In genomic region chr9:124126373-124126772, GRCm38 (mm10) we compare ENCODE assay signal across 9 mouse cellular contexts. TPM values are rescaled to one million over a fixed set of nuclear protein-coding genes. Genes with fewer than 3 reads are reported as not detected.
DNase-seq lines count a peak whose midpoint lies in the region; ATAC-seq lines count a peak whose summit lies in the region.
"Had no signal": no experiment of that assay in that cellular context is flagged by ENCODE, and none has a peak within 500 bp of the region (broad histone marks: within the 10 kb centered on the region; RNA-seq: fewer than 3 reads in every experiment).

No protein-coding gene starts in this region.

- no peak overlapping the region for H3K9ac ChIP-seq in liver, embryonic 12.5 days
- H3K9ac ChIP-seq in stomach, embryonic 15.5 days = no peak overlapping the region
- H3K9ac ChIP-seq: embryonic facial prominence, embryonic 12.5 days had no signal

- no peak for ATAC-seq in liver, embryonic 12.5 days
- no peak for ATAC-seq in stomach, embryonic 15.5 days (ENCODE audit: insufficient read depth, low FRiP score, low read depth)

- peaks cover 25% of the 10 kb centered on the region for H3K4me1 ChIP-seq in liver, embryonic 12.5 days
- no peaks in the 10 kb centered on the region for H3K4me1 ChIP-seq in stomach, embryonic 15.5 days
- H3K4me1 ChIP-seq: embryonic facial prominence, embryonic 12.5 days had no signal

- DNase-seq in kidney, postnatal 4 days = peak; percentile 3 to 5
- no peak for DNase-seq in kidney, adult 18-20 months
- peak; percentile 22 for DNase-seq in fibroblast of lung, adult 2 months (ENCODE audit: low read depth)
- DNase-seq in left cerebral cortex, adult 18-20 months (ENCODE audit: low spot score in 2 of 2) = no peak
- DNase-seq in urinary bladder, postnatal 25 days (ENCODE audit: low spot score) = no peak
- no peak for DNase-seq in right cerebral cortex, postnatal 25 days

- WGBS in liver, embryonic 12.5 days (ENCODE audit: insufficient replicate concordance) = 40% methylated on average over 5 of the region's 5 CpGs
- 29% methylated on average over 5 of the region's 5 CpGs for WGBS in stomach, embryonic 15.5 days

- no peak overlapping the region for H3K4me3 ChIP-seq in liver, embryonic 12.5 days
- no peak overlapping the region for H3K4me3 ChIP-seq in stomach, embryonic 15.5 days (replicated peaks)
- H3K4me3 ChIP-seq: embryonic facial prominence, embryonic 12.5 days had no signal

- H3K27me3 ChIP-seq in liver, embryonic 12.5 days (replicated peaks) = no peaks in the 10 kb centered on the region
- H3K27me3 ChIP-seq in stomach, embryonic 15.5 days (replicated peaks) = no peaks in the 10 kb centered on the region
- H3K27me3 ChIP-seq: embryonic facial prominence, embryonic 12.5 days had no signal

- H3K9me3 ChIP-seq in liver, embryonic 12.5 days (replicated peaks) = no peaks in the 10 kb centered on the region
- H3K9me3 ChIP-seq in stomach, embryonic 15.5 days = no peaks in the 10 kb centered on the region
- H3K9me3 ChIP-seq: embryonic facial prominence, embryonic 12.5 days had no signal

- H3K27ac ChIP-seq in liver, embryonic 12.5 days = peak overlapping the region; percentile 36; the same call in 1 of the 2 replicates
- peak overlapping the region; percentile 55 for H3K27ac ChIP-seq in stomach, embryonic 15.5 days
- H3K27ac ChIP-seq: embryonic facial prominence, embryonic 12.5 days had no signal

- H3K36me3 ChIP-seq in liver, embryonic 12.5 days = no peaks in the 10 kb centered on the region
- no peaks in the 10 kb centered on the region for H3K36me3 ChIP-seq in stomach, embryonic 15.5 days
- H3K36me3 ChIP-seq: embryonic facial prominence, embryonic 12.5 days had no signal

- no peak overlapping the region for H3K4me2 ChIP-seq in liver, embryonic 12.5 days
- no peak overlapping the region for H3K4me2 ChIP-seq in stomach, embryonic 15.5 days
- H3K4me2 ChIP-seq: embryonic facial prominence, embryonic 12.5 days had no signal

RNA-seq across cellular contexts. Expression of gene Ccr5, which starts 5.0 kb away (rescaled TPM):
- 1.6 TPM in 2 replicates for polyA plus RNA-seq in liver, embryonic 12.5 days (2016; fragmentation: Nextera tagmentation; extraction: Ambion mirVana)
- 1.9 and 2.6 TPM in 2 replicates for polyA plus RNA-seq in stomach, embryonic 15.5 days (2015; fragmentation: Nextera tagmentation; extraction: Ambion mirVana)
- 1 to 10 TPM; 4.3 to 7.2 TPM for total RNA-seq in left cerebral cortex, adult 18-20 months (2021)

RNA-seq across cellular contexts. Expression of gene Ccr2, which starts 24.6 kb away (rescaled TPM):
- polyA plus RNA-seq in liver, embryonic 12.5 days (2016; fragmentation: Nextera tagmentation; extraction: Ambion mirVana) = 1.9 TPM in 2 replicates
- polyA plus RNA-seq in stomach, embryonic 15.5 days (2015; fragmentation: Nextera tagmentation; extraction: Ambion mirVana) = 6.8 and 7.4 TPM in 2 replicates
- under 1 TPM; 0.19 TPM for total RNA-seq in left cerebral cortex, adult 18-20 months (2021)

Comparison
In these comparisons a context has a peak if more than half of its experiments do, and no peak if none do; other contexts are left out.
1. DNase-seq: peak in kidney, postnatal 4 days (2 of 2) and fibroblast of lung, adult 2 months (single experiment); none in kidney, adult 18-20 months (single experiment), left cerebral cortex, adult 18-20 months (0 of 2), urinary bladder, postnatal 25 days (single experiment) and right cerebral cortex, postnatal 25 days (single experiment).